Mouse (Mus musculus) spleen, adult 18-20 months (tissue): Measurements from ENCODE around the gene Tnc.

ENCODE experiments used
- DNase-seq, 2 experiments: peaks; one replicate each; pipeline ENCODE4 v3.0.0; 2022; ENCODE audit warnings: mixed read lengths in 2 of 2

The Tnc gene

GRCm38 (mm10) chr4:64024041-64024779 lies 22.6 kb downstream of the Tnc start:
- DNase-seq = no peak

GRCm38 (mm10) chr4:64020930-64021589 lies 25.8 kb downstream of the Tnc start:
- DNase-seq = no peak

GRCm38 (mm10) chr4:64020151-64020550 lies 26.7 kb downstream of the Tnc start:
- DNase-seq = no peak

GRCm38 (mm10) chr4:64011308-64011707 lies 35.5 kb downstream of the Tnc start:
- no peak for DNase-seq

- DNase-seq = no peak
Measured at GRCm38 (mm10) chr4:64009936-64010335, 36.9 kb downstream of the Tnc start.

- no peak for DNase-seq
Measured at GRCm38 (mm10) chr4:64005198-64005597, 41.6 kb downstream of the Tnc start.

- no peak for DNase-seq
Measured at GRCm38 (mm10) chr4:64003677-64004076, 43.1 kb downstream of the Tnc start.

- DNase-seq = no peak
Measured at GRCm38 (mm10) chr4:64002168-64002567, 44.6 kb downstream of the Tnc start.

- DNase-seq = no peak
Measured at GRCm38 (mm10) chr4:64000788-64001187, 46.0 kb downstream of the Tnc start.

GRCm38 (mm10) chr4:64000293-64000692 lies 46.5 kb downstream of the Tnc start:
- DNase-seq = no peak

- no peak for DNase-seq
Measured at GRCm38 (mm10) chr4:63993462-63994113, 53.2 kb downstream of the Tnc start.

- no peak for DNase-seq
Measured at GRCm38 (mm10) chr4:63990216-63990615, 56.6 kb downstream of the Tnc start.

GRCm38 (mm10) chr4:63988090-63988489 lies 58.7 kb downstream of the Tnc start:
- no peak for DNase-seq

- DNase-seq = no peak
Measured at GRCm38 (mm10) chr4:63986576-63986975, 60.2 kb downstream of the Tnc start.

- DNase-seq = no peak
Measured at GRCm38 (mm10) chr4:63983098-63983445, 63.7 kb downstream of the Tnc start.

- DNase-seq = no peak
Measured at GRCm38 (mm10) chr4:63982425-63983097, 64.3 kb downstream of the Tnc start.

GRCm38 (mm10) chr4:63980211-63980794 lies 66.5 kb downstream of the Tnc start:
- DNase-seq = no peak

GRCm38 (mm10) chr4:63979635-63980034 lies 67.2 kb downstream of the Tnc start:
- no peak for DNase-seq

- DNase-seq = no peak
Measured at GRCm38 (mm10) chr4:63972536-63972935, 74.3 kb downstream of the Tnc start.

- no peak for DNase-seq
Measured at GRCm38 (mm10) chr4:63971762-63972161, 75.1 kb downstream of the Tnc start.

GRCm38 (mm10) chr4:63970925-63971324 lies 75.9 kb downstream of the Tnc start:
- DNase-seq = no peak

GRCm38 (mm10) chr4:63969891-63970290 lies 76.9 kb downstream of the Tnc start:
- DNase-seq = no peak

- no peak for DNase-seq
Measured at GRCm38 (mm10) chr4:63963410-63963809, 83.4 kb downstream of the Tnc start.
